13 mouse cellular contexts compared by ENCODE assay signal in genomic region chr5:36041236-36041562, GRCm38 (mm10).
A peak's percentile ranks its signal among the peaks of the same experiment; 100 is the strongest.
DNase-seq lines count a peak whose midpoint lies in the region; ATAC-seq and TF ChIP-seq lines count a peak whose summit lies in the region.
"Had no signal": no experiment of that assay in that cellular context is flagged by ENCODE, and none has a peak within 500 bp of the region (broad histone marks: within the 10 kb centered on the region; RNA-seq: fewer than 3 reads in every experiment).

No protein-coding gene starts in this region.

- no peak for TF ChIP-seq CTCF in forebrain, postnatal 0 days (IDR thresholded peaks at IDR 0.05; ENCODE audit: low read depth)
- TF ChIP-seq CTCF in hindbrain, postnatal 0 days (IDR thresholded peaks at IDR 0.05; ENCODE audit: low read depth), result no peak

- no peak overlapping the region for H3K4me2 ChIP-seq in forebrain, embryonic 12.5 days
- no peak overlapping the region for H3K4me2 ChIP-seq in forebrain, postnatal 0 days (ENCODE audit: low read depth)
- H3K4me2 ChIP-seq in kidney, embryonic 16.5 days (replicated peaks; ENCODE audit: low read depth, low read length), result no peak overlapping the region
- H3K4me2 ChIP-seq in hindbrain, postnatal 0 days (ENCODE audit: low read depth, low read length), result no peak overlapping the region
- H3K4me2 ChIP-seq in neural tube, embryonic 14.5 days (ENCODE audit: low read depth, low read length), result no peak overlapping the region
- H3K4me2 ChIP-seq: liver, embryonic 12.5 days had no signal

- no peak for ATAC-seq in forebrain, embryonic 12.5 days (ENCODE audit: low FRiP score)
- no peak; the same call in 1 of the 2 replicates for ATAC-seq in forebrain, postnatal 0 days
- 0 out of 2 replicates have a peak, but pooled peaks have one; percentile 25 for ATAC-seq in kidney, embryonic 16.5 days (ENCODE audit: low FRiP score, low TSS enrichment)
- no peak; the same call in 1 of the 2 replicates for ATAC-seq in hindbrain, postnatal 0 days
- ATAC-seq in neural tube, embryonic 14.5 days (ENCODE audit: low read depth), result peak; percentile 45; the same call in 1 of the 2 replicates
- ATAC-seq: activated CD4-positive, CD25-positive, alpha-beta regulatory T cell, adult 4 months had no signal

- H3K27ac ChIP-seq in forebrain, embryonic 12.5 days, result peak overlapping the region; percentile 81
- H3K27ac ChIP-seq in forebrain, postnatal 0 days (ENCODE audit: low read depth, low read length), result no peak overlapping the region
- H3K27ac ChIP-seq in kidney, embryonic 16.5 days (ENCODE audit: low read length), result no peak overlapping the region
- peak overlapping the region; percentile 56 for H3K27ac ChIP-seq in hindbrain, postnatal 0 days
- peak overlapping the region; percentile 60; the same call in 1 of the 2 replicates for H3K27ac ChIP-seq in neural tube, embryonic 14.5 days (ENCODE audit: low read depth, low read length)
- H3K27ac ChIP-seq: liver, embryonic 12.5 days had no signal

- H3K4me1 ChIP-seq in forebrain, embryonic 12.5 days, result peaks cover 17% of the 10 kb centered on the region
- no peaks in the 10 kb centered on the region for H3K4me1 ChIP-seq in forebrain, postnatal 0 days (ENCODE audit: insufficient read depth)
- H3K4me1 ChIP-seq in kidney, embryonic 16.5 days (ENCODE audit: insufficient read depth, low read length), result peaks cover 14% of the 10 kb centered on the region; the same call in 1 of the 2 replicates
- H3K4me1 ChIP-seq in hindbrain, postnatal 0 days (ENCODE audit: insufficient read depth, low read length), result peaks cover 7% of the 10 kb centered on the region; the same call in 1 of the 2 replicates
- peaks cover 15% of the 10 kb centered on the region; the same call in 1 of the 2 replicates for H3K4me1 ChIP-seq in neural tube, embryonic 14.5 days (ENCODE audit: control insufficient read depth, insufficient read depth, low read length)

- no peak overlapping the region for H3K9ac ChIP-seq in forebrain, embryonic 12.5 days
- no peak overlapping the region for H3K9ac ChIP-seq in forebrain, postnatal 0 days
- H3K9ac ChIP-seq in kidney, embryonic 16.5 days (replicated peaks; ENCODE audit: low read length), result no peak overlapping the region
- 0 out of 2 replicates have a peak overlapping the region, but pooled peaks have one; percentile 13 for H3K9ac ChIP-seq in hindbrain, postnatal 0 days (replicated peaks; ENCODE audit: low read length)
- 0 out of 2 replicates have a peak overlapping the region, but pooled peaks have one; percentile 21 for H3K9ac ChIP-seq in neural tube, embryonic 14.5 days (replicated peaks; ENCODE audit: low read depth, low read length)
- H3K9ac ChIP-seq: liver, embryonic 12.5 days had no signal

- no peak for DNase-seq in forebrain, postnatal 0 days
- no peak for DNase-seq in kidney, adult 8-10 months
- no peak for DNase-seq in hindbrain, postnatal 0 days (ENCODE audit: low spot score)
- DNase-seq in left cerebral cortex, adult 11 months (ENCODE audit: low spot score), result no peak
- DNase-seq in right cerebral cortex, adult 18-20 months, result no peak
- DNase-seq: embryo, embryonic 11 days; layer of hippocampus, adult 9-11 months had no signal

- H3K27me3 ChIP-seq in forebrain, embryonic 12.5 days, result no peaks in the 10 kb centered on the region
- H3K27me3 ChIP-seq in forebrain, postnatal 0 days (ENCODE audit: insufficient read depth, low read length), result no peaks in the 10 kb centered on the region
- H3K27me3 ChIP-seq in kidney, embryonic 16.5 days (ENCODE audit: insufficient read depth, low read length), result no peaks in the 10 kb centered on the region
- H3K27me3 ChIP-seq in hindbrain, postnatal 0 days (ENCODE audit: insufficient read depth, low read length), result no peaks in the 10 kb centered on the region
- no peaks in the 10 kb centered on the region for H3K27me3 ChIP-seq in neural tube, embryonic 14.5 days (ENCODE audit: control insufficient read depth, insufficient read depth, low read length)
- H3K27me3 ChIP-seq: liver, embryonic 12.5 days had no signal

- H3K4me3 ChIP-seq in forebrain, embryonic 12.5 days (replicated peaks), result no peak overlapping the region
- H3K4me3 ChIP-seq in forebrain, postnatal 0 days (ENCODE audit: low read depth, low read length), result no peak overlapping the region
- no peak overlapping the region for H3K4me3 ChIP-seq in kidney, embryonic 16.5 days (ENCODE audit: low read length)
- no peak overlapping the region for H3K4me3 ChIP-seq in hindbrain, postnatal 0 days (ENCODE audit: low read length)
- no peak overlapping the region for H3K4me3 ChIP-seq in neural tube, embryonic 14.5 days (ENCODE audit: low read depth, low read length)
- H3K4me3 ChIP-seq: liver, embryonic 12.5 days had no signal

- H3K9me3 ChIP-seq in forebrain, embryonic 12.5 days, result no peaks in the 10 kb centered on the region
- no peaks in the 10 kb centered on the region for H3K9me3 ChIP-seq in forebrain, postnatal 0 days (ENCODE audit: low read length)
- H3K9me3 ChIP-seq in kidney, embryonic 16.5 days (ENCODE audit: low read length), result no peaks in the 10 kb centered on the region
- H3K9me3 ChIP-seq in hindbrain, postnatal 0 days (ENCODE audit: low read length), result no peaks in the 10 kb centered on the region
- H3K9me3 ChIP-seq in neural tube, embryonic 14.5 days (ENCODE audit: control insufficient read depth, low read length), result no peaks in the 10 kb centered on the region
- H3K9me3 ChIP-seq: G1E; liver, embryonic 12.5 days had no signal

- H3K36me3 ChIP-seq in forebrain, embryonic 12.5 days (replicated peaks), result no peaks in the 10 kb centered on the region
- H3K36me3 ChIP-seq in forebrain, postnatal 0 days (ENCODE audit: insufficient read depth), result peaks cover 8% of the 10 kb centered on the region; the same call in 1 of the 2 replicates
- no peaks in the 10 kb centered on the region for H3K36me3 ChIP-seq in kidney, embryonic 16.5 days (ENCODE audit: insufficient read depth, low read length)
- H3K36me3 ChIP-seq in hindbrain, postnatal 0 days (ENCODE audit: insufficient read depth, low read length), result peaks cover 4% of the 10 kb centered on the region; the same call in 1 of the 2 replicates
- H3K36me3 ChIP-seq in neural tube, embryonic 14.5 days (ENCODE audit: control insufficient read depth, insufficient read depth, low read length), result no peaks in the 10 kb centered on the region
- H3K36me3 ChIP-seq: G1E; liver, embryonic 12.5 days had no signal

Comparison
In these comparisons a context has a peak if more than half of its experiments do, and no peak if none do; other contexts are left out.
1. H3K27ac ChIP-seq: peak in forebrain, embryonic 12.5 days (single experiment), hindbrain, postnatal 0 days (single experiment) and neural tube, embryonic 14.5 days (single experiment); none in forebrain, postnatal 0 days (single experiment) and kidney, embryonic 16.5 days (single experiment).
2. ATAC-seq: peak in kidney, embryonic 16.5 days (single experiment) and neural tube, embryonic 14.5 days (single experiment); none in forebrain, embryonic 12.5 days (single experiment), forebrain, postnatal 0 days (single experiment) and hindbrain, postnatal 0 days (single experiment).
3. H3K9ac ChIP-seq: peak in hindbrain, postnatal 0 days (single experiment) and neural tube, embryonic 14.5 days (single experiment); none in forebrain, embryonic 12.5 days (single experiment), forebrain, postnatal 0 days (single experiment) and kidney, embryonic 16.5 days (single experiment).